Mouse (Mus musculus): ENCODE measurements around the gene Trpm5. TPM values are rescaled to one million over a fixed set of nuclear protein-coding genes. Genes with fewer than 3 reads are reported as not detected.

The Trpm5 gene
- total and polyA plus RNA-seq, 3 experiments = 1.7 to 1.9 TPM; not detected in 1

DNA sequence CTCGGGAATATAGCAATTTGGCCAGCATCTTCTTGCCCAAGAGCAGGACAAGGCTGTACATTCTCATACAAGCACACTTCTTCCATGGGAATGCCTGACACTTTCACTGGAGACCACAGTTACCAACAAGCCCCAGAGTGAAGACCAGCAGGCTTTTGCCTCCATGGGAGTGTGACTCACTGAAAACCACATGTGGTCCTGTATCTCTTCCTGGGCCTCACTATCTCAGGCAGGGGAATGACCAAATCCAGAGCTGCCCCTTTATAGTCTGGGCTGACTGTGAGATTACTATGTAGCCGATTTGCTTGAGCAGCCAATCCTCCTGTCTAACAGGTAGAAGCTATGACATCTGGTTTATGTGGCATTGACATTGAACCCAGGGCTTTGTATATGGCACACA is 10.7 kb downstream of the Trpm5 start (continued):
- TF ChIP-seq ZMIZ1 (IDR thresholded peaks at IDR 0.05; ENCODE audit: low read depth, low read length) (no peak), MXI1 (IDR thresholded peaks at IDR 0.05; ENCODE audit: low read depth, low read length) (no peak), GATA1 (IDR thresholded peaks at IDR 0.05; ENCODE audit: low read depth, low read length) (peak; percentile 57), CHD1 (IDR thresholded peaks at IDR 0.05; ENCODE audit: low read depth, low read length) (no peak)

DNA sequence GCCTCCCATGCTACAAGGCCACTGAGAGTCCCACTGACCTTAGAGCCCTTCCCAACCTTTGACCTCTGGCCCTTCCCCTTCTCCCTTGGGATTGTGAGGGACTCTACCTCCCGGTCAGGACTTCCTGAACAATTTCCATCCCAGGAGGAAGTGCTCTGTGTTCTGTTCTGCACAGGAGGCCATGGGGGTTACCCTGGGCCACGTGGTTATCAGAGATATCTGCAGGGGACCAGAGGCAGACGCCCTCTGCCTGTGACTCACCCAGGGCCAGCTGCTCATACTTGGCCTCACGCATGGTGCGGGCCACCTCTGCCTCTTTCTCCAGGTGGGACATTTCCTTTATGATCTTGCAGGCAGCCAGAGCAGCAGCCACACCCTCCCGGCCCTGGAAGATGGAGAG is 12.4 kb downstream of the Trpm5 start:
- no peak overlapping the region for H3K4me3 ChIP-seq (ENCODE audit: control insufficient read depth in 1 of 2, insufficient read depth in 1 of 2, low read depth in 2 of 2, low read length in 2 of 2)
- no peak overlapping the region for H3K27ac ChIP-seq (ENCODE audit: control insufficient read depth, low read depth, low read length)
- H3K9ac ChIP-seq (ENCODE audit: control insufficient read depth, low read depth, low read length, poor library complexity, severe bottlenecking) = no peak overlapping the region
- peaks cover 6 to 32% of the 10 kb centered on the region in 2 experiments; a peak in 3 of 4 replicates for H3K4me1 ChIP-seq (ENCODE audit: control insufficient read depth in 1 of 2, insufficient read depth in 2 of 2, low read length in 2 of 2)
- DNase-seq (ENCODE audit: low read depth, low spot score) = peak; percentile 71
- no peaks in the 10 kb centered on the region for H3K9me3 ChIP-seq (replicated peaks; ENCODE audit: insufficient read depth, low read length)
- peaks cover 0 to 18% of the 10 kb centered on the region in 2 experiments; a peak in 2 of 4 replicates for H3K36me3 ChIP-seq (ENCODE audit: control insufficient read depth in 1 of 2, insufficient read depth in 2 of 2, low read length in 2 of 2)
- no peaks in the 10 kb centered on the region for H3K79me2 ChIP-seq (ENCODE audit: control insufficient read depth, insufficient read depth, low read length, poor library complexity)
- H3K27me3 ChIP-seq (ENCODE audit: control insufficient read depth in 1 of 2, insufficient read depth in 2 of 2, low read length in 2 of 2) = no peaks in the 10 kb centered on the region
- no peak for TF ChIP-seq POLR2AphosphoS5 (IDR thresholded peaks at IDR 0.05; ENCODE audit: borderline replicate concordance, low read depth, low read length)
- TF ChIP-seq RCOR1 (IDR thresholded peaks at IDR 0.05; ENCODE audit: low read depth, low read length) = peak; percentile 46; the same call in 1 of the 2 replicates
- TF ChIP-seq CHD1 (IDR thresholded peaks at IDR 0.05; ENCODE audit: low read depth, low read length) = no peak
- TF ChIP-seq ELF1 (IDR thresholded peaks at IDR 0.05; ENCODE audit: low read depth, low read length) = 0 out of 2 replicates have a peak, but pooled peaks have one; percentile 17
- TF ChIP-seq CTCF (IDR thresholded peaks at IDR 0.05 in 2 of 3, conservative IDR thresholded peaks at IDR 0.05 in 1 of 3; ENCODE audit: control insufficient read depth in 1 of 3, insufficient read depth in 1 of 3, low read depth in 2 of 3, low read length in 3 of 3, poor library complexity in 1 of 3, severe bottlenecking in 1 of 3) = peak in 2 of 3 experiments; percentile 40 to 43; a peak in 4 of 6 replicates
- TF ChIP-seq UBTF (IDR thresholded peaks at IDR 0.05; ENCODE audit: borderline replicate concordance, insufficient read depth, low read depth, low read length) = no peak
- peak; percentile 57 for TF ChIP-seq GATA1 (IDR thresholded peaks at IDR 0.05; ENCODE audit: low read depth, low read length)
- peak; percentile 79 for TF ChIP-seq ETS1 (IDR thresholded peaks at IDR 0.05; ENCODE audit: low read depth, low read length)
- TF ChIP-seq CHD2 (IDR thresholded peaks at IDR 0.05; ENCODE audit: low read length) = no peak
- TF ChIP-seq NRF1 (IDR thresholded peaks at IDR 0.05; ENCODE audit: insufficient read depth, low read depth, low read length, poor library complexity, severe bottlenecking) = no peak
- no peak for TF ChIP-seq POLR2A (IDR thresholded peaks at IDR 0.05; ENCODE audit: control insufficient read depth in 1 of 2, insufficient read depth in 1 of 2, low read depth in 1 of 2, low read length in 2 of 2, poor library complexity in 1 of 2)
- peak; percentile 52 for TF ChIP-seq SMC3 (IDR thresholded peaks at IDR 0.05; ENCODE audit: low read depth, low read length)
- no peak for TF ChIP-seq GABPA (IDR thresholded peaks at IDR 0.05; ENCODE audit: low read depth, low read length)
- TF ChIP-seq ZC3H11A (IDR thresholded peaks at IDR 0.05; ENCODE audit: low read depth, low read length) = no peak
- TF ChIP-seq EP300 (IDR thresholded peaks at IDR 0.05; ENCODE audit: low read depth in 1 of 2, low read length in 2 of 2) = peak; percentile 73 to 78
- TF ChIP-seq NELFE (IDR thresholded peaks at IDR 0.05; ENCODE audit: low read depth, low read length) = 0 out of 2 replicates have a peak, but pooled peaks have one; percentile 26
- peak; percentile 95 for TF ChIP-seq MYC (IDR thresholded peaks at IDR 0.05; ENCODE audit: low read depth, low read length)
- TF ChIP-seq USF1 (IDR thresholded peaks at IDR 0.05; ENCODE audit: low read depth, low read length) = peak; percentile 88
- peak; percentile 69 for TF ChIP-seq TAL1 (IDR thresholded peaks at IDR 0.05; ENCODE audit: low read length)
- no peak for TF ChIP-seq ZNF384 (IDR thresholded peaks at IDR 0.05; ENCODE audit: low read depth, low read length)
- TF ChIP-seq MAZ (IDR thresholded peaks at IDR 0.05; ENCODE audit: low read depth, low read length) = 0 out of 2 replicates have a peak, but pooled peaks have one; percentile 36
- no peak for TF ChIP-seq MYB (IDR thresholded peaks at IDR 0.05; ENCODE audit: low read depth, low read length)
- TF ChIP-seq ZKSCAN1 (IDR thresholded peaks at IDR 0.05; ENCODE audit: low read depth, low read length) = no peak
- TF ChIP-seq JUND (IDR thresholded peaks at IDR 0.05; ENCODE audit: low read depth, low read length) = 0 out of 2 replicates have a peak, but pooled peaks have one; percentile 22
- no peak for TF ChIP-seq BHLHE40 (IDR thresholded peaks at IDR 0.05; ENCODE audit: borderline replicate concordance, low read depth, low read length)
- peak; percentile 96 for TF ChIP-seq MAX (IDR thresholded peaks at IDR 0.05; ENCODE audit: low read length)
- no peak for TF ChIP-seq KAT2A (conservative IDR thresholded peaks at IDR 0.05; ENCODE audit: low read depth, low read length)
- TF ChIP-seq E2F4 (IDR thresholded peaks at IDR 0.05; ENCODE audit: borderline replicate concordance, low read depth, low read length) = no peak
- TF ChIP-seq SIN3A (IDR thresholded peaks at IDR 0.05; ENCODE audit: low read length) = peak; percentile 51; the same call in 1 of the 2 replicates
- TF ChIP-seq RAD21 (IDR thresholded peaks at IDR 0.05; ENCODE audit: low read depth, low read length) = no peak; the same call in 1 of the 2 replicates
- no peak for TF ChIP-seq POLR2AphosphoS2 (IDR thresholded peaks at IDR 0.05; ENCODE audit: low read length)
- no peak for TF ChIP-seq MEF2A (IDR thresholded peaks at IDR 0.05; ENCODE audit: extremely low read depth, insufficient replicate concordance, low read depth, low read length, poor library complexity, severe bottlenecking)
- no peak for TF ChIP-seq USF2 (IDR thresholded peaks at IDR 0.05; ENCODE audit: borderline replicate concordance in 1 of 2, insufficient read depth in 1 of 2, low read depth in 1 of 2, low read length in 2 of 2)

Data from MEL (cell line).